In genomic region chrY:10643516-10643915, GRCm38 (mm10) we compare ENCODE assay signal across 10 mouse cellular contexts. TPM values are rescaled to one million over a fixed set of nuclear protein-coding genes. Genes with fewer than 3 reads are reported as not detected.
DNase-seq lines count a peak whose midpoint lies in the region; ATAC-seq lines count a peak whose summit lies in the region.
"Not testable (repeated sequence)": the region's sequence is repeated elsewhere in the genome, so short reads cannot be mapped to it uniquely, and the experiment has no call there.
"Had no signal": no experiment of that assay in that cellular context is flagged by ENCODE, and none has a peak within 500 bp of the region (broad histone marks: within the 10 kb centered on the region; RNA-seq: fewer than 3 reads in every experiment).

No protein-coding gene starts in this region.

- peak; percentile 60 for DNase-seq in 3134 (ENCODE audit: extremely low read depth, insufficient read length, low spot score)
- DNase-seq in adrenal gland, postnatal 25 days = peak; percentile 10
- peak; percentile 0 for DNase-seq in heart, adult 8-10 months (ENCODE audit: low spot score)
- peak; percentile 22 for DNase-seq in kidney, postnatal 10 days
- peak; percentile 1 to 2 for DNase-seq in left cerebral cortex, postnatal 36 days (ENCODE audit: low spot score in 2 of 2)
- peak; percentile 39 for DNase-seq in testis, postnatal 10 days (ENCODE audit: low spot score)

- ATAC-seq in common myeloid progenitor, adult 5-6 weeks (replicated peaks; ENCODE audit: low read depth, poor library complexity, severe bottlenecking) = 0 out of 2 replicates have a peak, but pooled peaks have one; percentile 18
- ATAC-seq in monocyte, adult 5-6 weeks (replicated peaks; ENCODE audit: insufficient number of reproducible peaks, low FRiP score, low TSS enrichment, poor library complexity, severe bottlenecking) = peak; percentile 17; the same call in 1 of the 2 replicates

- intact Hi-C loops in left cerebral cortex, postnatal 36 days (cut with DNase I) = not testable (repeated sequence)

RNA-seq across cellular contexts. Expression of gene Gm21900, which starts 27.4 kb away (rescaled TPM):
- total RNA-seq in adrenal gland, postnatal 25 days (2021) = not detected in 2 replicates
- total RNA-seq in common myeloid progenitor, adult 5-6 weeks (2017) = not detected in 2 replicates
- total RNA-seq in heart, adult 8-10 months (2022) = not detected
- not detected for total RNA-seq in left cerebral cortex, postnatal 36 days (2021)
- total RNA-seq in monocyte, adult 5-6 weeks (2017) = not detected in 3 replicates
- total RNA-seq: adrenal gland, postnatal 4 days; layer of hippocampus, adult 2 months had no signal

Comparison
In these comparisons a context has a peak if more than half of its experiments do, and no peak if none do; other contexts are left out.
1. Peak in every context shown above with its lines: DNase-seq and ATAC-seq.
2. DNase-seq: peak in every context shown above with its lines; median percentile 60 in 3134; 39 in testis, postnatal 10 days; 22 in kidney, postnatal 10 days; 10 in adrenal gland, postnatal 25 days; 2 in left cerebral cortex, postnatal 36 days; 0 in heart, adult 8-10 months.